Mouse (Mus musculus) ES-Bruce4 (cell line): Measurements from ENCODE around the gene Itga5.

Source experiments
- CTCF ChIP-seq: IDR thresholded peaks from one replicate; pipeline ENCODE4 v1.8.1; 2011; ENCODE audit warnings: low read depth, low read length
- EP300 ChIP-seq: IDR thresholded peaks from 2 replicates; pipeline ENCODE4 v1.6.1; 2011; ENCODE audit warnings: low read depth, low read length; ENCODE audit not compliant: insufficient read depth
- POLR2A ChIP-seq: IDR thresholded peaks from one replicate; pipeline ENCODE4 v1.8.1; 2011; ENCODE audit warnings: low read length; ENCODE audit not compliant: insufficient read depth

DNA sequence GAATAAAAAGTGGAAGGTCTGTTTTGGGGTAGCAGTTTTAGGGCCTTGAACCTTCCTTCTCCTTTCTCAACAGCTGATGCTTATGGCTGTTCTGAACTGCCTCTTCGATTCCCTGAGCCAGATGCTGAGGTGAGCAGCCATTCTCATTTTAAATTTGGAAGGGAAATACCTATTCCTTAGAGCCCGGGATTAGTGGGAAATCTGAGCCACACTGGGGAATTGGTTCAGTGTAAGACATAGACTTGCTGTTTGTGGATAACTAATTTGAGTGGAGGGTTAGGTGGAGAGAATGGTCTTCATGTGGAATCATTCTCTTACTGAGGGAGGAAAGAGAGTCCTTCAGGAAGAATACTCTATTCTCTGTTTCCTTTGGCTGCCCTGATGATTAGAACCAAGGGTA, 71.9 kb downstream of the Itga5 start:
- TF ChIP-seq POLR2A (no peak), CTCF (no peak), EP300 (no peak)
